Comparison of ENCODE assay signal across 8 mouse cellular contexts in genomic region chr7:89403053-89403972, GRCm38 (mm10). TPM values are rescaled to one million over a fixed set of nuclear protein-coding genes. Genes with fewer than 3 reads are reported as not detected.
DNase-seq lines count a peak whose midpoint lies in the region; ATAC-seq and TF ChIP-seq lines count a peak whose summit lies in the region.

No protein-coding gene starts in this region.

- peak; percentile 54 for TF ChIP-seq POLR2A in kidney, adult 2 months (IDR thresholded peaks at IDR 0.05; ENCODE audit: low read depth, low read length)
- TF ChIP-seq POLR2A in spleen, adult 2 months (IDR thresholded peaks at IDR 0.05; ENCODE audit: low read depth, low read length) = no peak

- H3K36me3 ChIP-seq in embryonic facial prominence, embryonic 10.5 days (replicated peaks) = peaks cover 17% of the 10 kb centered on the region
- no peaks in the 10 kb centered on the region for H3K36me3 ChIP-seq in kidney, adult 2 months (ENCODE audit: control insufficient read depth, insufficient read depth, low read length)
- H3K36me3 ChIP-seq in limb, embryonic 15.5 days = peaks cover 2% of the 10 kb centered on the region; the same call in 1 of the 2 replicates
- H3K36me3 ChIP-seq in midbrain, embryonic 16.5 days (ENCODE audit: control insufficient read depth, insufficient read depth, low read length) = no peaks in the 10 kb centered on the region
- no peaks in the 10 kb centered on the region for H3K36me3 ChIP-seq in spleen, adult 2 months (ENCODE audit: control insufficient read depth, insufficient read depth, low read length)

- DNase-seq in 416B (ENCODE audit: low read depth) = peak; percentile 75
- DNase-seq in adrenal gland, adult 8-10 months = peak; percentile 79
- peak; percentile 86 for DNase-seq in embryonic facial prominence, embryonic 10.5 days (ENCODE audit: low spot score)
- DNase-seq in heart, adult 8-10 months (ENCODE audit: low spot score) = peak; percentile 96
- peak; percentile 95 for DNase-seq in kidney, adult 2 months
- DNase-seq in spleen, adult 2 months (ENCODE audit: low read depth in 1 of 2, low spot score in 2 of 2) = peak in 1 of 2 experiments; percentile 22

- H3K27ac ChIP-seq in embryonic facial prominence, embryonic 10.5 days (replicated peaks) = peak overlapping the region; percentile 91
- peak overlapping the region; percentile 97 for H3K27ac ChIP-seq in kidney, adult 2 months (ENCODE audit: insufficient read depth, low read depth, low read length)
- peak overlapping the region; percentile 83 for H3K27ac ChIP-seq in limb, embryonic 15.5 days
- H3K27ac ChIP-seq in midbrain, embryonic 16.5 days (ENCODE audit: low read length) = peak overlapping the region; percentile 81
- peak overlapping the region; percentile 6; the same call in 1 of the 2 replicates for H3K27ac ChIP-seq in spleen, adult 2 months (ENCODE audit: insufficient read depth, low read length)

- peaks cover 57% of the 10 kb centered on the region for H3K4me1 ChIP-seq in embryonic facial prominence, embryonic 10.5 days
- H3K4me1 ChIP-seq in kidney, adult 2 months (ENCODE audit: control insufficient read depth, insufficient read depth, low read length) = peaks cover 11% of the 10 kb centered on the region
- H3K4me1 ChIP-seq in limb, embryonic 15.5 days = peaks cover 20% of the 10 kb centered on the region; the same call in 1 of the 2 replicates
- peaks cover 5% of the 10 kb centered on the region; the same call in 1 of the 2 replicates for H3K4me1 ChIP-seq in midbrain, embryonic 16.5 days (ENCODE audit: control insufficient read depth, insufficient read depth, low read length)
- peaks cover 5% of the 10 kb centered on the region; the same call in 1 of the 2 replicates for H3K4me1 ChIP-seq in spleen, adult 2 months (ENCODE audit: control insufficient read depth, insufficient read depth, insufficient read length)

- WGBS in embryonic facial prominence, embryonic 10.5 days = 5% methylated on average over 52 of the region's 52 CpGs
- 3% methylated on average over 52 of the region's 52 CpGs for WGBS in kidney, adult 2 months
- WGBS in limb, embryonic 15.5 days = 5% methylated on average over 52 of the region's 52 CpGs
- WGBS in midbrain, embryonic 16.5 days = 4% methylated on average over 51 of the region's 52 CpGs
- 9% methylated on average over 52 of the region's 52 CpGs for WGBS in spleen, adult 2 months

- no peak for TF ChIP-seq CTCF in kidney, adult 2 months (conservative IDR thresholded peaks at IDR 0.05; ENCODE audit: insufficient read depth, insufficient read length, low read depth, low read length)
- TF ChIP-seq CTCF in spleen, adult 2 months (IDR thresholded peaks at IDR 0.05; ENCODE audit: extremely low read depth, insufficient read depth, insufficient read length, insufficient replicate concordance) = no peak

- peak overlapping the region; percentile 54 for H3K9ac ChIP-seq in limb, embryonic 15.5 days
- H3K9ac ChIP-seq in midbrain, embryonic 16.5 days (ENCODE audit: low read depth, low read length) = peak overlapping the region; percentile 81

- ATAC-seq in limb, embryonic 15.5 days (ENCODE audit: insufficient number of reproducible peaks, low FRiP score, low TSS enrichment, low read depth) = peak; percentile 74
- ATAC-seq in midbrain, embryonic 16.5 days = peak; percentile 87

- H3K9me3 ChIP-seq in embryonic facial prominence, embryonic 10.5 days = no peaks in the 10 kb centered on the region
- no peaks in the 10 kb centered on the region for H3K9me3 ChIP-seq in limb, embryonic 15.5 days
- H3K9me3 ChIP-seq in midbrain, embryonic 16.5 days (replicated peaks; ENCODE audit: control insufficient read depth, low read length, poor library complexity, severe bottlenecking) = no peaks in the 10 kb centered on the region

- peak overlapping the region; percentile 94 for H3K4me2 ChIP-seq in limb, embryonic 15.5 days
- H3K4me2 ChIP-seq in midbrain, embryonic 16.5 days (ENCODE audit: low read length) = peak overlapping the region; percentile 99

- peaks cover 20% of the 10 kb centered on the region for H3K27me3 ChIP-seq in embryonic facial prominence, embryonic 10.5 days (replicated peaks; ENCODE audit: low read depth, poor library complexity, severe bottlenecking)
- no peaks in the 10 kb centered on the region for H3K27me3 ChIP-seq in kidney, adult 2 months (replicated peaks; ENCODE audit: control insufficient read depth, insufficient read depth, low read length)
- H3K27me3 ChIP-seq in limb, embryonic 15.5 days = peaks cover 7% of the 10 kb centered on the region; the same call in 1 of the 2 replicates
- H3K27me3 ChIP-seq in midbrain, embryonic 16.5 days (ENCODE audit: control insufficient read depth, insufficient read depth, low read depth, low read length) = peaks cover 8% of the 10 kb centered on the region; the same call in 1 of the 2 replicates
- peaks cover 9% of the 10 kb centered on the region for H3K27me3 ChIP-seq in spleen, adult 2 months (ENCODE audit: control insufficient read depth, insufficient read depth, low read length)

- peak overlapping the region; percentile 87 for H3K4me3 ChIP-seq in embryonic facial prominence, embryonic 10.5 days
- H3K4me3 ChIP-seq in kidney, adult 2 months (ENCODE audit: insufficient read depth, low read depth, low read length) = peak overlapping the region; percentile 84
- H3K4me3 ChIP-seq in limb, embryonic 15.5 days = peak overlapping the region; percentile 85
- peak overlapping the region; percentile 74 for H3K4me3 ChIP-seq in midbrain, embryonic 16.5 days (ENCODE audit: low read depth, low read length)
- H3K4me3 ChIP-seq in spleen, adult 2 months (ENCODE audit: extremely low read depth, insufficient read depth, insufficient read length) = peak overlapping the region; percentile 55

RNA-seq across cellular contexts. Expression of gene Tmem135, which starts 0.7 kb away (rescaled TPM):
- 10 to 100 TPM; 54.6 to 97.9 (median 82.9) TPM for total RNA-seq in adrenal gland, adult 8-10 months (2022)
- 15.8 and 18.0 TPM in 2 replicates for polyA plus RNA-seq in embryonic facial prominence, embryonic 10.5 days (2016; fragmentation: Nextera tagmentation; extraction: Ambion mirVana)
- total RNA-seq in heart, adult 8-10 months (2022) = 10 to 100 TPM; 30.3 to 39.6 (median 36.3) TPM
- polyA plus RNA-seq in kidney, adult 2 months (2012; rRNA removed) = 53.6 and 100 TPM in 2 replicates
- polyA plus RNA-seq in limb, embryonic 15.5 days (2015; fragmentation: Nextera tagmentation; extraction: Ambion mirVana) = 19.4 and 20.8 TPM in 2 replicates
- polyA plus RNA-seq in midbrain, embryonic 16.5 days (2015; fragmentation: Nextera tagmentation; extraction: Ambion mirVana) = 26.9 and 28.8 TPM in 2 replicates
- 27.6 and 36.5 TPM in 2 replicates for polyA plus RNA-seq in spleen, adult 2 months (2012; rRNA removed)

RNA-seq across cellular contexts. Expression of gene Fzd4, which starts 0.8 kb away (rescaled TPM):
- total RNA-seq in adrenal gland, adult 8-10 months (2022) = 10 to 100 TPM; 21.9 to 43.3 (median 26.8) TPM
- polyA plus RNA-seq in embryonic facial prominence, embryonic 10.5 days (2016; fragmentation: Nextera tagmentation; extraction: Ambion mirVana) = 10.2 and 11.5 TPM in 2 replicates
- total RNA-seq in heart, adult 8-10 months (2022) = 10 to 100 TPM; 23.6 to 31.0 (median 28.6) TPM
- polyA plus RNA-seq in kidney, adult 2 months (2012; rRNA removed) = 28.7 and 31.2 TPM in 2 replicates
- polyA plus RNA-seq in limb, embryonic 15.5 days (2015; fragmentation: Nextera tagmentation; extraction: Ambion mirVana) = 11.1 and 12.3 TPM in 2 replicates
- 1.6 and 1.7 TPM in 2 replicates for polyA plus RNA-seq in midbrain, embryonic 16.5 days (2015; fragmentation: Nextera tagmentation; extraction: Ambion mirVana)
- 1.9 and 2.0 TPM in 2 replicates for polyA plus RNA-seq in spleen, adult 2 months (2012; rRNA removed)

Comparison
In these comparisons a context has a peak if more than half of its experiments do, and no peak if none do; other contexts are left out.
1. H3K27ac ChIP-seq: peak in every context shown above with its lines; median percentile 97 in kidney, adult 2 months; 91 in embryonic facial prominence, embryonic 10.5 days; 83 in limb, embryonic 15.5 days; 81 in midbrain, embryonic 16.5 days; 6 in spleen, adult 2 months.